Mouse (Mus musculus) erythroblast, embryonic 14.5 days (primary cell): ENCODE data around the gene Foxn1.

Experiments used
- GATA1 ChIP-seq: IDR thresholded peaks from 2 replicates; pipeline ENCODE4 v1.6.1; 2012; ENCODE audit warnings: low read length, inconsistent platforms, mixed read lengths
- TAL1 ChIP-seq: IDR thresholded peaks from 3 replicates; pipeline ENCODE4 v1.6.1; 2012; ENCODE audit warnings: low read length, inconsistent platforms, mixed read lengths

DNA sequence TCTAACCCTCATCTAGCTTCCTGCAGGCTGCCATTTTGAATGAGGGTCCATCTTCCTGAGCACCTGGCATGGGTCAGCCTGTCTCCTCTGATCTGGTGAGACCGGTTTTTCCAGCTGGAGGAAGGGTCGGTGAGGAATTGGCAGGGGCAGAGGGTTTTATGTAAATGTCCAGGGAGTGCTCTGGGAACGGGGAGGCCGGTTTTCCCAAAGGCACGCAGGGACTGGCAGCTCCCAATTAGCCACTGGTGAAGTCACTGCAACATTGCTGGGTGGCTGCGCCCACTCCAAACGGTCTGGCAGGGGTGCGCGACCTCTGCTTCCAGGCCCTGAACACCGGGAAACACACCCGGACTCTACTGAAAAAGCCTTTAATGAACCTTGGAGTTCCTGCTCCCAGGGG, 10.6 kb upstream of the Foxn1 start:
- TF ChIP-seq GATA1 (no peak), TAL1 (no peak)
